Mouse (Mus musculus) bone marrow, adult 2 months (tissue): ENCODE data around the gene Cep128. TPM values are rescaled to one million over a fixed set of nuclear protein-coding genes. Genes with fewer than 3 reads are reported as not detected.

Experiments
- H3K27ac ChIP-seq: fragments of 200-500 bp; 2 replicates; pipeline ENCODE4 v1.5.1; 2012; ENCODE audit warnings: low read depth, mild to moderate bottlenecking, control low read depth, inconsistent platforms, low read length; ENCODE audit not compliant: control insufficient read depth, poor library complexity, insufficient read depth
- H3K4me1 ChIP-seq: fragments of 200-500 bp; 2 replicates; pipeline ENCODE4 v1.6.1; 2011; ENCODE audit warnings: low read length; ENCODE audit not compliant: control insufficient read depth, insufficient read depth
- H3K4me3 ChIP-seq: fragments of 200-500 bp; replicated peaks from 2 replicates; pipeline ENCODE3; 2011; ENCODE audit warnings: mild to moderate bottlenecking, low read depth, low read length, control low read depth; ENCODE audit not compliant: control insufficient read depth
- CTCF ChIP-seq: fragments of 200-500 bp; IDR thresholded peaks from 2 replicates; pipeline ENCODE4 v1.5.1; 2011; ENCODE audit warnings: low read length, control low read depth; ENCODE audit not compliant: control insufficient read depth, insufficient read depth
- POLR2A ChIP-seq: fragments of 200-500 bp; IDR thresholded peaks from 2 replicates; pipeline ENCODE4 v1.6.1; 2011; ENCODE audit warnings: low read depth, mild to moderate bottlenecking, control low read depth, low read length, borderline replicate concordance; ENCODE audit not compliant: control insufficient read depth
- WGBS: fragments of 180-500 bp; shearing (Covaris S2); methylation state at CpG from one replicate; pipeline ENCODE4 v1.1.7; 2018; 5-methylcytosine and 5-hydroxymethylcytosine counted together
- polyA plus RNA-seq: library from polyadenylated mRNA; stranded (reverse); fragments of >200 nt; gene quantifications from 2 replicates; pipeline ENCODE4 v1.2.4, GENCODE M21; 2011; ENCODE audit warnings: low replicate concordance; ENCODE audit not compliant: missing spikeins, insufficient read depth, insufficient read length

The Cep128 gene
- polyA plus RNA-seq, 1 experiment: 67.8 TPM

DNA sequence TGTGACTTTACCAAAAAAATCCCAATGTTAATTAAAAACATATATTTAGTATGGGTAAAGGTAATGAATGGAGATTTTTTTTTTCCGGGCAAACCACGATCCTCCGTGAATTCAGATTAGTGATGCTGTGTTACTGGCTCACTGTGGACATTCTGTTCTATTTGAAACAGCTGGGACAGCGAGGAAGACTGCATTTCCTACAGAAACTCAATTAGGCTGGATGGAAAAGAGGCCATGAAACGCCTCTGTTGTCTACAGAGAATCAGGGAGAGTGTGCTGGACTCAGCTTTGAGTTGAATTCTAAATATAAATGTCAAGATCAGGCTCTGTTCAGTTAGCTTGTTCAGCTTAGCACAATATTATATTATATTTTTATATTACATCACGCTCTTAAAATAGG lies 369.1 kb downstream of the Cep128 start:
- Histone ChIP-seq H3K4me1 (no peaks in the 10 kb centered on the region), H3K4me3 (no peak overlapping the region), H3K27ac (no peak overlapping the region)
- TF ChIP-seq POLR2A (no peak), CTCF (no peak)
- WGBS: 86% methylated on average over 6 of the region's 6 CpGs

DNA sequence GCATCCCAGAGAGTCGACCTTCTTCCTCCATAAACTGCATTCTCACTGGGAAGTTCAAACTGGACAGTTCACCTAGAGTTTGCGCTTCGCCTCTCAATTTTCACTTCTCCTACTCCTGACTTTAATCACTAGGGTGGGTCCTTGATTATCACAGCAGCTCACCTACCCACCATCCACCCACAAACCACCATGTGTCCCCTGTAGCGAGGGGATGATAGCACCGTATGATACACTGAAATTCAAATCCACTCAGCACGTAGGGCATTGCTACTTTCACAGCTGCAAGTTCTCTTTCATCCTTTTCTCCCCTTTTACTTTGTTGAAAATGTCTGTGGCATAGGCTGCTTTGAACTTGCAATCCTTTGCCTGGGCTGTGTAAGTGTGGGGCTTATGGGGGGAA lies 371.2 kb downstream of the Cep128 start:
- no peak overlapping the region for H3K4me3 ChIP-seq
- no peaks in the 10 kb centered on the region for H3K4me1 ChIP-seq
- no peak for TF ChIP-seq CTCF
- TF ChIP-seq POLR2A: no peak
- H3K27ac ChIP-seq: no peak overlapping the region
- WGBS: 73% methylated on average over 6 of the region's 6 CpGs

DNA sequence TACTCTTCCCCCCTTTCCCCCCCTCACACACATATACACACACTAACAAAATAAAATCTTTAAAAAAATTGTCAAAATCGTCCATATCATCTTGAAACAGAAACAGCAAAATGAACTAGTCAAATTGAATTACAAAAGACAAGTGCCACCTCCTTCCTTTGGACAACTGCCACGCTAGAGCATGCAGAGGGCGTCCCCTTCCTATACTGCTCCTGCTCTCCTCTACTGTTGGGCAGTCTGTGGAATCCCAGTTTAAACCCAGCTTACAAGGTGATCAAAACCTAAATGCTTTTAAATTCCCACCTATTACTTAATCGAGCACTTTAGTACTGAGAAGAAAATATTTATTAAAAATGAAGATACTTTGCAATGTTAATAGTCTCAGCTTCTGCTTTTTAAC lies 372.0 kb downstream of the Cep128 start:
- no peak for TF ChIP-seq POLR2A
- TF ChIP-seq CTCF: no peak
- Histone ChIP-seq H3K4me1 (no peaks in the 10 kb centered on the region), H3K4me3 (no peak overlapping the region), H3K27ac (no peak overlapping the region)
- WGBS: 69% methylated on average over 4 of the region's 4 CpGs

DNA sequence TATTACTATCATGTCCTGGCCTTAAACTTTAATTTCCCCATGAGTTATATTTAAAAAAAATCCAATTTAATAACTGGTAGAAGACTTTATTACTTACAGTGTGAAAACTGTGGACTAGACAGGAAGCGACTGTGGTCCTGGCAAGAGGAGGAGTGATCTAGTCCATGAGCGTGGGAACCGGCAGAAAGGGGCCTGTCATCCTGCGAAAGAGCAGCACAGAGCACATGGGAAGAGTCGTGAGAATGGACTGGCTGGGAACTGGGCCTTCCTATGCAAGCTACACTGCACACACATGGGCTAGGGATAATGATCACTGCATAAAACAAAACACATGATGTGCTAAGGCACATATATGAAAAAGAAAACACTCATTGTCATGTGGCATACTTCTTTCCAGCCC lies 375.5 kb downstream of the Cep128 start:
- H3K4me3 ChIP-seq: no peak overlapping the region
- 63% methylated on average over 5 of the region's 5 CpGs for WGBS
- no peaks in the 10 kb centered on the region for H3K4me1 ChIP-seq
- TF ChIP-seq POLR2A (no peak), CTCF (no peak)
- H3K27ac ChIP-seq: no peak overlapping the region

DNA sequence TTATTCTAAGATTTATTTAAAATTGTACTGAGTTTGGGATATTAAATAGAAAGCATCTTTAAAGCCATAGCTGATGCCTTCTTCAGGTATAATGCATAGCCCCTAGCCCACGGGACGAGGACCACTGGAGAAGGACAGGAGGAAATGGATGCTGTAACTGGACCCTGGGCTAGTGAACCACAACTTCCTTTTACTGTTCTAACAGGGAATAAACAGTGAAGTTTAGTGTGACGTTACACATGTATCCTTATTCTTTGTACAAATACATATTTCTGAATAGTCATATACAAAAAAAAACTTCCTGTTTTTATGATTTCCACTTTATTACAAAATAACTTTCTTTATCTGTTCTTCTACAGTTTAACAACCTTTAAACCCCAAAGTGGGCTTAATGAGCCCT lies 376.0 kb downstream of the Cep128 start:
- Histone ChIP-seq H3K27ac (no peak overlapping the region), H3K4me3 (no peak overlapping the region), H3K4me1 (no peaks in the 10 kb centered on the region)
- 17% methylated on average over 3 of the region's 3 CpGs for WGBS
- TF ChIP-seq POLR2A: no peak
- TF ChIP-seq CTCF: no peak

DNA sequence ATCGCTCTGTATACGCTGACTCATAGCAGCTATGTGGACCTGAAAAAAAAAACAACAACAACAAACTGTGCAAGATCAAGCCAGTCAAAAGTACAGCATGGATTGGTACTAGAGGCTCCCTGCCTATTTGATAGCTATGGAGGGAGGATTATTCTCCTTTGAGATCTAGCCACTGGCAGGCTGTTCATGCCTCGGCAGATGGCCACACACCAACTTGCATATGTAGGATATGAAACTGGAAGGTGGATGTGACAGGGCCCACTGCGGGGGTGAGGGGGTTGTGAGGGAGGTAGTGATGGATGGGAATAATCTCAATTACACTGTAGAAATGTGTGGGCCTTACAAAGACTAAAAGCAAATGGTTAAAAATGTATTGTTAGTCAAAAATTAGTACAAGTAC lies 386.7 kb downstream of the Cep128 start:
- TF ChIP-seq CTCF: no peak
- no peak for TF ChIP-seq POLR2A
- Histone ChIP-seq H3K27ac (no peak overlapping the region), H3K4me3 (no peak overlapping the region), H3K4me1 (no peaks in the 10 kb centered on the region)
- WGBS: 96% methylated on average over 4 of the region's 4 CpGs

DNA sequence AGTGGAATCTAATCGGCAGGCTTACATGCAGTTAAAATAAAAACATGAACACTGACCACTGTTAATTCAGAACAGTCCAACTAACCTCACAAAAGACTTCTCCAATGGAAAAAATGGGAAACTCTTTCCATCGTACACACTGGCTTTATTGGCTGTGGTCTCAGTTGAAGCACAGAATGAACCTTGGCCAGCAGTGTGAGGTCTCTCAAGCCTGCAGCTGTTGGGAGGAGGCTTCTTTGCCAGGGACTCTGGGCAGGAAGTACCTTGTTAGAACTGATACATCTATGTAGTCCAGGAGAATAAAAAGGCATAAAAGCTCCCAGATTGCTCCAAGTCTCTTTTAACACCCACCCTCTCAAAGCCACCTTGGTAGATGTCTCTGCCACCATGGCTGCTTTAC lies 390.9 kb downstream of the Cep128 start:
- 85% methylated on average over 2 of the region's 2 CpGs for WGBS
- H3K4me1 ChIP-seq: no peaks in the 10 kb centered on the region
- no peak overlapping the region for H3K4me3 ChIP-seq
- TF ChIP-seq POLR2A: no peak
- TF ChIP-seq CTCF: no peak
- H3K27ac ChIP-seq: no peak overlapping the region

DNA sequence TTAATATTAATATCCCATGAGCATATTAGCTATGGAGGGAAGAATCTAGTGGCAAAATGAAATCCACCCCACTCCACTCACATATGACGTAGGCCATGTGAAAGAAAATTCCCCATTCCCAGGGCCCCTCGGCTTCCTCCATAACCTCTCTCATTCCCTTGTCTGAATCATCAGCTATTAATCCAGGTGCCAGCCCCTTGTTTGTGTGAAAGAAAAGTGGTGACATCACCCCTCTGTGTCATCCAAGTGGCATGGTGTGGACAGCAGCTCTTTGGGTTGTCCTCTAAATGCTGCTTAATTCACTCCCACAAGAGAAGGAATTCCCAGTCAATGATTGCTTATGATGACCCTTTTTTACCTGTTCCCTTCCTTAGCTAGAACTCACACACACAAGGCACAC lies 396.4 kb downstream of the Cep128 start:
- no peaks in the 10 kb centered on the region for H3K4me1 ChIP-seq
- no peak overlapping the region for H3K4me3 ChIP-seq
- H3K27ac ChIP-seq: no peak overlapping the region
- WGBS: 87% methylated on average over 2 of the region's 2 CpGs
- TF ChIP-seq POLR2A (no peak), CTCF (no peak)

DNA sequence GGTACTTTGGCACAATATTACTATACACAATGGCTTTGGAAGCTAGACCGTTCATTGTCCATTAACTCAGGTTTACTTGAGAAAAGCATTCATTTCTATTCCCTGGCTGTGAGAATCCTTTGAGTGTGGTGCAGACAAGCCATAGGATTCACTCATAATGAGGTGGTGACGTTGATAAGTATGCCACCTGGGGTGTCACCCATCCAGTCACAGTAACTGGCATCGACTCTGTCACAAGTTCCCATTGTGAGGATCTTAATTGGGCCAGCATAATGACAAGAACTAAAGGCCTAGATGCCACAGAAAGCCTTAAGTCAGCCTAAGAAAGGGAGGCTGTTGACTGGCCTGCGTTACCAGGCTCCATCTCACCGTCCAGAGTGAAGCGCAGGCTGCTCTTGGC lies 396.9 kb downstream of the Cep128 start:
- no peaks in the 10 kb centered on the region for H3K4me1 ChIP-seq
- H3K27ac ChIP-seq: no peak overlapping the region
- 85% methylated on average over 6 of the region's 6 CpGs for WGBS
- H3K4me3 ChIP-seq: no peak overlapping the region
- no peak for TF ChIP-seq CTCF
- no peak for TF ChIP-seq POLR2A
